Mouse (Mus musculus) ES-E14 (cell line): ENCODE results near the gene Ptprs. TPM values are rescaled to one million over a fixed set of nuclear protein-coding genes. Genes with fewer than 3 reads are reported as not detected.

Experiments
- DNase-seq: peaks from one replicate; pipeline ENCODE4 v3.0.0-alpha.2; 2013; ENCODE audit warnings: low read depth, low spot score
- H3K27ac ChIP-seq: 2 replicates; pipeline ENCODE4 v1.5.1; 2012; ENCODE audit warnings: low read depth, mild to moderate bottlenecking, low read length, moderate library complexity, mixed read lengths; ENCODE audit not compliant: poor library complexity, insufficient read depth, severe bottlenecking
- H3K36me3 ChIP-seq: 2 replicates; pipeline ENCODE4 v1.6.1; 2012; ENCODE audit warnings: mild to moderate bottlenecking, low read length, moderate library complexity, mixed read lengths; ENCODE audit not compliant: control insufficient read depth, poor library complexity, insufficient read depth, severe bottlenecking
- H3K4me1 ChIP-seq, 2 experiments: fragments of 150-350 bp in 1 of 2; sonication (generic) in 1 of 2; 2 replicates each; pipeline ENCODE4 v1.6.1; 2012; ENCODE audit warnings: low read length in 2 of 2, mild to moderate bottlenecking in 1 of 2, mixed read lengths in 1 of 2; ENCODE audit not compliant: control insufficient read depth in 2 of 2, insufficient read depth in 2 of 2, poor library complexity in 1 of 2
- H3K4me3 ChIP-seq, 2 experiments: fragments of 150-350 bp in 1 of 2; sonication (generic) in 1 of 2; 2 replicates each; pipeline ENCODE4 v1.5.1; 2012; ENCODE audit warnings: low read length in 2 of 2, low read depth in 1 of 2, mild to moderate bottlenecking in 1 of 2, mixed read lengths in 1 of 2; ENCODE audit not compliant: insufficient read depth in 1 of 2, poor library complexity in 1 of 2, severe bottlenecking in 1 of 2
- H3K9ac ChIP-seq: 2 replicates; pipeline ENCODE4 v1.6.1; 2012; ENCODE audit warnings: low read depth, mild to moderate bottlenecking, low read length, mixed read lengths; ENCODE audit not compliant: poor library complexity, insufficient read depth, severe bottlenecking
- H3K9me3 ChIP-seq: fragments of 150-350 bp; sonication (generic); 2 replicates; pipeline ENCODE4 v1.6.1; 2012; ENCODE audit warnings: low read depth, mild to moderate bottlenecking, low read length; ENCODE audit not compliant: control insufficient read depth, insufficient read depth
- CHD2 ChIP-seq: IDR thresholded peaks from 2 replicates; pipeline ENCODE4 v1.6.1; 2014; ENCODE audit warnings: mild to moderate bottlenecking, low read depth, low read length, inconsistent platforms
- HCFC1 ChIP-seq: IDR thresholded peaks from 2 replicates; pipeline ENCODE4 v1.6.1; 2012; ENCODE audit warnings: low read length, inconsistent platforms, borderline replicate concordance; ENCODE audit not compliant: insufficient read depth
- MAFK ChIP-seq: IDR thresholded peaks from 2 replicates; pipeline ENCODE4 v1.6.1; 2014; ENCODE audit warnings: mild to moderate bottlenecking, low read depth, low read length, inconsistent platforms; ENCODE audit not compliant: insufficient read depth
- ZC3H11A ChIP-seq: IDR thresholded peaks from 2 replicates; pipeline ENCODE4 v1.6.1; 2012; ENCODE audit warnings: low read depth, mild to moderate bottlenecking, inconsistent platforms, low read length, borderline replicate concordance
- ZNF384 ChIP-seq: IDR thresholded peaks from 2 replicates; pipeline ENCODE4 v1.6.1; 2012; ENCODE audit warnings: low read depth, low read length, inconsistent platforms
- in situ Hi-C, 2 experiments: fragments of 600-800 bp; cut with MboI; formaldehyde crosslinking; loops; one replicate each; pipeline ENCODE4 v1.15.1; 2025; ENCODE audit warnings: low sequenced_read_pairs in 2 of 2, inconsistent platforms in 1 of 2; ENCODE audit not compliant: unreplicated experiment in 2 of 2
- total RNA-seq: library from RNA; depleted of rRNA; stranded (reverse); fragments of 300-350 nt; gene quantifications from 2 replicates; pipeline ENCODE4 v1.2.3, GENCODE M21; 2012

The Ptprs gene
- total RNA-seq, 1 experiment = 128 TPM

DNA sequence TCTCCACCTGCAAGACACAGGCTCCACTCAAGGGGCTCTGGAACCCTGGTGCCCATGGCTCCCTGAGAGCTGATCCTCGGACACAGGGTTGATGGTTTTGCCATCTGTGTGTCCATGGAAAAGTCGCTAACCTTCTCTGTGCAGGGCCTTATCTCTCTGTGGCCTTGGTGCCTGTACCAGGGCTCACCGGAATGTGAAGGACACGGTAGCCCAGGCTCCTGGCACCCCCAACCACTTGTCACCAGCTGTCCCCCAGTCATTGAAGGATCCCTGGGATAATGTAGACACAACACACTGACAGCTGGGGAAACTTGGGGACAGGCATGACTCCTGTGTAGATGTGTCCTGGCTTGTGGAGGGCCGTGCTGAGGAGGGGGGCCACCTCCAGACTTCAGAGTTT is 5.1 kb downstream of the Ptprs start:
- in situ Hi-C loops = no loop called here
- Histone ChIP-seq H3K27ac (no peak overlapping the region), H3K4me3 (no peak overlapping the region), H3K9ac (no peak overlapping the region), H3K4me1 (peaks cover 1 to 55% of the 10 kb centered on the region in 2 experiments; a peak in 3 of 4 replicates), H3K9me3 (no peaks in the 10 kb centered on the region), H3K36me3 (peaks cover 2% of the 10 kb centered on the region; the same call in 1 of the 2 replicates)
- no peak for DNase-seq
- TF ChIP-seq CHD2 = no peak

DNA sequence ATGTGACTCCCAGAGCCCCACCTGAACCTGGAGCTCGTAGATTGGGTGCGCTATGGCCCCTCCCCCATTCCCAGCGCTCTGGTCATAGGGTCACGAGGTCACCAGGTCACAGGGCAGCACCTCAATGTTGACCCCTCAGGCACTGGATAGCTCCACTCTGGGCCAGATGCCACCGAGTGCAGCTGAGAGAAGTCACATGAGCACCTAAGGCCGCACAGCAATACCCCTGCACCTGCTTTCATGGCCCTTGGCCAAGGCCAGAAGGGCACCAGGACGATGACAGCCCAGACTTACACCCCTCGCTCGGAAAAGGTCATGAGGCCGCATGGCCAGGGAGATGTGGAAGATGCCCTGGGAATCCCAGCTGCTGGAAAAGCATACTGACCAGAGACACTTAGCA is 5.7 kb downstream of the Ptprs start:
- H3K27ac ChIP-seq = no peak overlapping the region
- in situ Hi-C loops = no loop called here

DNA sequence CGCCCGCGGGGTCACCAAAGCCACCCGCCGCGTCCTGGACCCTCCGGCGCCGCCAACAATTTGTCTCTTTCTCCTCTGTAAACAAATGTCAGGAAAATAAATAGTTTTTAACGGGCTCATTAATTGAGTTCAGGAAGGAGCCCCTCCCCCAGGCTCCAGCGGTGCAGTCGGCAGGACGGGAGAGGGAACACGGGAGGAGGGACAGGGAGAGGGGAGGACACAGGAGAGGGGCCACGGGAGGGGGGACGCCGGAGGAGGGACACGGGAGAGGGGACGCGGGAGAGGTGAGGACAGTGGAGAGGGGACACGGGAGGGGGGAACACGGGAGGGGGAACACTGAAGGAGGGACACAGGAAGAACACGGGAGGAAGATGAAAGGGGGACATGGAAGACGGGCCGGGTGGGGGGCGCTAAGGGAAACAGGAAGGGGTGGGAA is 6.3 kb downstream of the Ptprs start:
- in situ Hi-C loops = no loop called here
- no peak overlapping the region for H3K27ac ChIP-seq
- DNase-seq = no peak
- H3K36me3 ChIP-seq = peaks cover 2% of the 10 kb centered on the region; the same call in 1 of the 2 replicates
- no peaks in the 10 kb centered on the region for H3K9me3 ChIP-seq
- TF ChIP-seq CHD2 = no peak
- TF ChIP-seq ZNF384 = no peak
- TF ChIP-seq MAFK = no peak
- no peak for TF ChIP-seq HCFC1
- no peak for TF ChIP-seq ZC3H11A
- peaks cover 1 to 55% of the 10 kb centered on the region in 2 experiments; a peak in 3 of 4 replicates for H3K4me1 ChIP-seq
- peak overlapping the region; percentile 35 to 49 for H3K4me3 ChIP-seq
- peak overlapping the region; percentile 31; the same call in 1 of the 2 replicates for H3K9ac ChIP-seq

More for the DNA sequence above, 5.7 kb downstream of the Ptprs start:
- Histone ChIP-seq H3K9me3 (no peaks in the 10 kb centered on the region), H3K36me3 (peaks cover 2% of the 10 kb centered on the region; the same call in 1 of the 2 replicates), H3K9ac (no peak overlapping the region), H3K4me3 (peak overlapping the region; percentile 35 to 49; a peak in 1 of 4 replicates), H3K4me1 (peaks cover 1 to 55% of the 10 kb centered on the region in 2 experiments; a peak in 3 of 4 replicates)
- no peak for DNase-seq
- TF ChIP-seq MAFK (no peak), CHD2 (no peak), ZNF384 (no peak), HCFC1 (no peak), ZC3H11A (no peak)

DNA sequence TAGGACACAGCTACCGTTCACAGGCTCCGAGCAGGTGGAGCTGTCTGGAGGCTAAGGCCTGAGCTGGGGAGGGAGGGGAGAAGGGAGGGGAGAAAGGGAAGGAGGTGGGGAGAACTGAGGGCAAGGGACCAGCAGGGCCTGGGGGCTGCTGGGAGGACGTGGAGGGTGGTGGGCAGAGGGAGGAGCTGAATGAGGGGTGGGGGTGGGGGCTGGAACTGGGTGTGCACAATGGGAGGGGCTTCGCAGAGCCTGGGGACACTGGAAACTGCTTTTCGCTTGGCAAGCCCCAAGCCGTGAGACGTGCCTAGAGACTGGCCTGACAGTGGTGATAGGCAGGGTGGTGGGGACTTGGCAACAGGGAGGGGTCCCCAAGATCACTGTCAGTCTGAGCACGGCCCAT is 7.0 kb downstream of the Ptprs start:
- H3K9me3 ChIP-seq = no peaks in the 10 kb centered on the region
- in situ Hi-C loops = no loop called here
- no peak overlapping the region for H3K9ac ChIP-seq
- TF ChIP-seq ZC3H11A (no peak), CHD2 (no peak), HCFC1 (no peak), MAFK (no peak), ZNF384 (no peak)
- H3K27ac ChIP-seq = no peak overlapping the region
- H3K4me1 ChIP-seq = peaks cover 1 to 50% of the 10 kb centered on the region in 2 experiments; a peak in 3 of 4 replicates
- peaks cover 2% of the 10 kb centered on the region; the same call in 1 of the 2 replicates for H3K36me3 ChIP-seq
- no peak for DNase-seq
- H3K4me3 ChIP-seq = no peak overlapping the region

DNA sequence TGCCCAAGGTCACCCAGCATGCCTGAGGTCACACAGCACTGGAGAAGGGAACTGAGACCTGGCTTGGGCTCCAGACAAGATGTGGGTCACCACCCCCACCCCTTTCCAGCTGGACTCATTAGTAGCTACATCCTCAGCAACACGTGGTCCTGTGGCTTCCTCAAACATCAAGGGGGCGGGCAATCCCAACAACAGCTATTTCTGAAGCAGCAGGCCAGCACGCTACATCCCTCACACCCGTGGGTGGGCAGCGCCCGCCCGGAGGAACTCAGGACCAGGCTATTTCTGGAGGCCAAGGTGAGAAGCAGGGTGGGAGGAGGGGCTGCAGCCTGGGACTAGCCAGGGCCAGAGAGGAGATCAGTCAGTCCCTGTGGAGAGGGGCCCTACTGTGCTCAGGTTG is 7.4 kb downstream of the Ptprs start:
- H3K9ac ChIP-seq = no peak overlapping the region
- H3K36me3 ChIP-seq = peaks cover 2% of the 10 kb centered on the region; the same call in 1 of the 2 replicates
- no peak for DNase-seq
- H3K4me1 ChIP-seq = peaks cover 1 to 46% of the 10 kb centered on the region in 2 experiments; a peak in 3 of 4 replicates
- H3K4me3 ChIP-seq = no peak overlapping the region
- H3K9me3 ChIP-seq = no peaks in the 10 kb centered on the region
- in situ Hi-C loops = no loop called here
- no peak overlapping the region for H3K27ac ChIP-seq
- TF ChIP-seq HCFC1 = no peak
- no peak for TF ChIP-seq CHD2
- TF ChIP-seq ZNF384 = no peak
- no peak for TF ChIP-seq MAFK
- no peak for TF ChIP-seq ZC3H11A
